Mouse (Mus musculus): ENCODE data around the gene Slain1.
A peak's percentile ranks its signal among the peaks of the same experiment; 100 is the strongest.

Slain1 gene

DNA sequence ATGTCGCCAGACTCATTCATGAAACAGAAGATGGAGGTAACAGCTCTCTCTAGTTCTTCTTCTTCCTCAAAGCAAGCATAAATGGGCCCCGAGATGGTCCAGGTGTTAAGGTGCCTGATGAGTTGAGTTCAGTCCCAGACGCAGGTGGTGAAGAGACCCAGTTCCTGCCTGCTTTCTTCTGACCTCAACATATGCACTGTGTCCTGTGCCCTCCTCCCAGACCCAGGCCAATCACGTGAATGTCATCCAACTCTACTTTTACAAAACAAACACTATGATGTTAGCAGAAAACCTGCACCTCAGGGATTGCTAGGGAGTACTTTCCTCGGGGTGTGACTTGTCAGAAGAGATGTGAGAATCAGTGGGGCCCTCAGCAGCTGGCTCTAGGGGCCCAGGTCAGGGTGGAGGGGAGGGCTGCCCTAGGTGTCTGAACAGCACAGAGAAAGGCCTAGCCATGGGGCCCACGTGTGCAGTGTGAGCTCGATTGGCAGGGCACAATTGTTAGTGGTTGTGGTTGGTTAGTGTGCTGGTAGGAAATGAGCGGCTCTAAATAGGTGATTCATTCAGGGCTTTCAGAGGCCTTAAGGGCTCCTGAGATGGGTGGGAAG is 16.4 kb downstream of the Slain1 start:
- DNase-seq (ENCODE audit: low spot score) = no peak

GRCm38 (mm10) chr14:103667036-103667435 is 17.0 kb downstream of the Slain1 start:
- no peak for DNase-seq (ENCODE audit: low spot score)

DNA sequence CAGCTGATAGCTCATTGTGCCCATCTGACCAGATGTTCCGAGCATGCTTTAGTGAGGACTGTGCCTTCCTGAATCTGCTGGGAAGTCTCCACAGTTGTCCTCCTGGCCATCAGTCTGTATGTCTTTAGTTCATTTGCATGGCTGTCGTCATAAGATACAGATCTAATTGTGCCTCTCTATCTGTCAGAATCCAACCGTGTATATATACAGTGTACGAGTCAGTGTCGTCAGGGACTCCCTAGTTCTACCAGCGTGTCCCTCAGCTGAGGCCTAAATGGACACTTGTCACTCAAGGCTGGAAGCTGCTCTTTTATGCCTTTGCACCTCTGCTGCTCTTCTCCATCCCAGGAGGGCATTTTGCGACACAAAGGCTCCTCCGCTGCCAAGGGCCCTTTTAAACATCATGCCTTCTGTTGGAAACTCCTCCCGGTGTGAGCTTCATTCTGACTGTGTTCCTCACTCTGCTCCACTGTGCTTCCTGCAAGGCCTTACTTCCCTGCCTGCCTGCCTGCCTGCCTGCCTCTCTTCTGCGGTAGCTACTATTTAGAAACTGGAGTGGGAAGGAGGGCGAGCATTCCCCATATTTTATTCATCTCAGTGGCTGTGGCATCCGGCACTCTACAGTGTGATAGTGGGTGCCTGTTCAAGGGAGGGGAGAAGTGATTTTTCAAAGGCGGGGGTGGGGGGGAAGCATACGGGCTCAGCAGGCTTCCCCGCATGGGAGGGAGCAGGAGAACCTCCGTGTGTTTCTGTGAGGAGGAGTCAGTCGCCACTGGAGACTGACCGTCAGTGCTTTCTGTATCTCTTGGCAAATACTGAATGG is 29.6 kb downstream of the Slain1 start:
- no peak for DNase-seq (ENCODE audit: low spot score)

DNA sequence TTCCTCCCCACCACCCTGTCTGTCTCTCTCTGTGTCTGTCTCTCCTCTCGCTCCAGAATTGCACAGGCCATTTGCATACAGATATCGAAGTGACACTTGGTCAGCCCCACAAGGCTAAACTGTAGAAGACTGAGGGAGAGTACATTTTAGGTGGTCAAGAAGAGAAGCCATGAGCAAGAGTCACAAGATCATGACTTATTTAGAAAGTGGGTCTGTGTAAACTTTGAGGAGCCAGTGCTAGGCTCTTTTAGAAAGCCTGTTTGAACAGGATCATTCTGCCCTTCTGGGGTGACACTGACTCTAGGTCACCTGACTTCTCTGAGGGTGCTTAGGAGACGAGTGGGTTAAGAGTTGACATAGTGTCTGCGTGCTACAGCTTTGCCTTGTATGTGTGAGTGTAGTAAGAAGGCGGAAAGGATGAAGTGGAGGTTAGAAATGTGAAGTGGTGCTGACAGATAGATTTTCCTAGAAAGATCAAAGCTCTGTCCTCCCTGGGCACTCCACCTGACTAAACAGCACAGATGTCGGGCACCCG is 30.3 kb downstream of the Slain1 start:
- peak; percentile 13 for DNase-seq (ENCODE audit: low spot score)

- no peak for DNase-seq (ENCODE audit: low spot score)
These were observed 32.8 kb downstream of the Slain1 start for GRCm38 (mm10) chr14:103682633-103683390.

- no peak for DNase-seq (ENCODE audit: low spot score)
These were observed 37.0 kb downstream of the Slain1 start for GRCm38 (mm10) chr14:103686994-103687393.

DNA sequence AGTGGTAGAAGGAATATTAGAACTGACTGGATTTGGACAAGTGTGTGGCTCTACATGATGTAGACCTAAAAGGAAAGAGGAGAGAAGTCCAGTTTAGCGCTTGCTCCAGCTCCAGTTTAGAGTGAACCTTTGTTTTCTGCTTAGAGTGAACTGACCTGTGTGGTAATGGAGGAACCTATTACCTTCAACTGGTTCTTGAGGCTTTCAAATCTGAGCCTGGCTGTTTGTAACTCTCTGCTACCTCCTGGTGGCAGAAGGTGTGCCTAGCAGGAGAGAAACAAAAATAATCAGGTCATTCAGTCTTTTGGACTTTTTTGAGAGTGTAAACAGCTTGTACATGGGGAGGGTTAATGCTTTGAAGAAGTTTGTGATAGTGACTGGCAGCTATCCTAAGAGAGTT is 44.3 kb downstream of the Slain1 start:
- no peak for DNase-seq (ENCODE audit: low spot score)

DNA sequence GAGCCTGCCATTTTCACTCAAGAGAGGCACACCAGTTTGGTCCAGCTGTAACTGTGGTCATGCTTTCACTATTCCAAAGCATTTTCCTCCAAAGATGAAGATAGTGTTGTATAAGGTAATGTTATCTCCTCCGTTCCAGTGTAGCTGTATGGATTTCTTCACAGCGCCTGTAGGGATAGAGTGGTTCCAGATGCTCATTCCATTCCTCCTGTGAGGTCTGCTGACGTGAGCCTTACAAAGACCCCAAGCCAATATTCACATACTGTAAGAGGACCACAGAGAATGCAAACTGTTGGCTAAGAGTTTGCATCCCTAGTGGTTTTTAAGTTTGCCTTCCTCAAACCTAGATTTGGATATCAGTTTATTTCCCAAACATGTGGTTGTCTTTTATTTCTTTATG is 45.6 kb downstream of the Slain1 start:
- DNase-seq (ENCODE audit: low spot score) = no peak

DNA sequence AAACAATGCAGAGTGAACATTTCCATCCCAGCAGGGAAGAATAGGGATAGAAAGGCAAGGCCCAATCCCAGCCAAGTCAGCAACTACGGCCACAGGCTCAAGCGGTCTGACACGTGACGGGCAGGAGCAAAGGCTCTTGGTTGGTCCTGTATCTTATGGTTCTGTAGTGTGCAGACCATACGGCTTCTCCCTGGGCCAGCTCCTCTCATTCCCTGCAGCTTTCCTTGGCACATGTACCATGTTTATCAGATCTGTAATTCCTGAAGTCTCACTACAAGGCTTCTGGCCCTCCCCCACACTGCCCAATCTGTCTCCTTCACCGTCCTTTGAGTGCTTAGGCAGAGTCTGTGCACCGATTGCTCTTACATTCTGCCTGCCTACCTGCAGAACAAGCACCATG is 47.1 kb downstream of the Slain1 start:
- DNase-seq (ENCODE audit: low spot score) = no peak

- DNase-seq (ENCODE audit: low spot score) = no peak
These were observed 49.3 kb downstream of the Slain1 start for GRCm38 (mm10) chr14:103699308-103699707.

- no peak for DNase-seq (ENCODE audit: low spot score)
These were observed 52.5 kb downstream of the Slain1 start for GRCm38 (mm10) chr14:103702516-103702915.

- DNase-seq (ENCODE audit: low spot score) = no peak
These were observed 54.7 kb downstream of the Slain1 start for GRCm38 (mm10) chr14:103704771-103705170.

DNA sequence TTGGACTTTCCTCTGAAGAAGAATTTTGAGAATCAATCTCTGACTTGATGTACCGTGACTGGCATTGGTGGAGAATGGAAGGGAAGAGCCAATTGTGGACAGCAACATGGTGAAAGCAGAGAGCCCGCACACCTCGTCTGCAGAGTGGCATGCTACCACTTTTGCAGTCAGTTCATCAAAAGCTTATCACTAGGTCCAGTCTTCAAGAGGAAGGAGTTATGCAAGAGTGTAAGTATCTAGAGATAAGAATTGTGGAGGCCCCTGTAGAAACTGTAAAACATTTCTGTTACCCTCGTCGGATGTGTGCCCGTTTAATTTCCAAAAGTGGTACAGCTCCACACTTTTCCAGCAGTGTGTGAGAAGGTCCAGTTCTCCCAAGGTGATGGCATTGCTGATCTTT is 56.3 kb downstream of the Slain1 start:
- no peak for DNase-seq (ENCODE audit: low spot score)

- no peak for DNase-seq (ENCODE audit: low spot score)
These were observed 58.6 kb downstream of the Slain1 start for GRCm38 (mm10) chr14:103708601-103709000.

DNA sequence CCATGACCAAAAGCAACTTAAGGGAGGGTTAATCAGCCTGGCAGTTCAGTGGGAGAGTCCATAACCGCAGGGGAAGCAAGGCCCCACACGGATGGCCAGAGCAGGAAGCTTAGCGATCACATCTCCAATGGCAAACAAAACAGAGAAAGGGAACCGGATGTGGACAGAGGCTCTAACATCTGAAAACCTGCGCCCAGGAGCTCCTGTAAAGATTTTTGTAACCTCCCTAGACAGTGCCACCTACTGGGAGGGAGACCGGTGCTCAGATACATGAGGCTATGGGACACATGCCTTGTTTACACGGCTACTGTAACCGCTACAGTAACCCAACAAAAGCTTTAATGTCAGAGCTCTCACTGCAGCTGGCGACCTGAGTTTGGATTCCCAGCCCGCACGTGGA is 59.2 kb downstream of the Slain1 start:
- no peak for DNase-seq (ENCODE audit: low spot score)

GRCm38 (mm10) chr14:103712986-103713385 is 63.0 kb downstream of the Slain1 start:
- DNase-seq (ENCODE audit: low spot score) = no peak

GRCm38 (mm10) chr14:103717516-103717915 is 67.5 kb downstream of the Slain1 start:
- no peak for DNase-seq (ENCODE audit: low spot score)

- no peak for DNase-seq (ENCODE audit: low spot score)
These were observed 68.0 kb downstream of the Slain1 start for GRCm38 (mm10) chr14:103717979-103718378.

DNA sequence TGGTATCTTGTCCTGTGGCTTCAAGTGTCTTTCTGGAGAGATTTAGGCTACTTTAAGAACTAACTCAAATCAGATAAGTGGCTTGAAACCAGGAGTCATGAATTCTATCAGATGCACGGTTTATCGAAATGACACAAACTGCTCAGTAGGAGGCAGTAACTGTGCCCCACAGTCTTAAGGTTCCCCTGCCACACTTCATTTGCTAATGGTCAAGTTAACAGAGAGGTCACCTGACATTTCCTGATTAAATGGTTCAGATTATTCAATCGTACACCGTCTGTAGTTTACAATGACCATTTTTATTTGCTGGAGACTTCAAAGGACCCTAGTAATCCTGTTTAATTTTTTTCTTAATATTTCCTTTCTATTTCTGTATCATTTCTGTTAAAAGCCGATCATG is 68.4 kb downstream of the Slain1 start:
- DNase-seq (ENCODE audit: low spot score) = no peak

- DNase-seq (ENCODE audit: low spot score) = peak; percentile 68
These were observed 69.0 kb downstream of the Slain1 start for GRCm38 (mm10) chr14:103718836-103719575.

DNA sequence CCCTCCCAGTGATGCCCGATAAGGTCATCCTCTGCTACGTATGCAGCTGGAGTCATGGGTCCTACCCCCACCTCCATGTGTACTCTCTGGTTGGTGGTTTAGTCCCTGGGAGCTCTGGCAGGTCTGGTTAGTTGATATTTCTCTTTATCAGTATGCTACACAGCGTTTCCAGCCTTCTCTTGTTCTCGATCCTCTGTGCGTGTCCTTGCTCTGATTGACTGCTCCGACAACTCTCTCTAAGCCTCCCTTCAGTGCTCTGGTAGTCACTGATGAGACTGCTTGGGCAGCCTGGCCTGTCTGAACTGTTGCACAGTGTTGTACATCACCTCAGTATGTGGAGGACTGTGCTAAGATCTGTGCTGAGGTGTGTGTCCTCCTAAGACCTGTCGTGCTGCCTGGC is 70.1 kb downstream of the Slain1 start:
- DNase-seq (ENCODE audit: low spot score) = no peak

Measured in yolk sac, embryonic 10.5 days (tissue).